Mouse (Mus musculus) liver, adult 2 months (tissue): ENCODE measurements around the gene Ocln.

ENCODE experiments used
- CTCF ChIP-seq: fragments of 200-500 bp; IDR thresholded peaks from 2 replicates; pipeline ENCODE4 v1.5.1; 2011; ENCODE audit warnings: low read depth, low read length, control low read depth
- POLR2A ChIP-seq: fragments of 200-500 bp; IDR thresholded peaks from 2 replicates; pipeline ENCODE4 v1.6.1; 2011; ENCODE audit warnings: low read length, control low read depth; ENCODE audit not compliant: insufficient read depth; ENCODE audit errors: extremely low read depth

DNA sequence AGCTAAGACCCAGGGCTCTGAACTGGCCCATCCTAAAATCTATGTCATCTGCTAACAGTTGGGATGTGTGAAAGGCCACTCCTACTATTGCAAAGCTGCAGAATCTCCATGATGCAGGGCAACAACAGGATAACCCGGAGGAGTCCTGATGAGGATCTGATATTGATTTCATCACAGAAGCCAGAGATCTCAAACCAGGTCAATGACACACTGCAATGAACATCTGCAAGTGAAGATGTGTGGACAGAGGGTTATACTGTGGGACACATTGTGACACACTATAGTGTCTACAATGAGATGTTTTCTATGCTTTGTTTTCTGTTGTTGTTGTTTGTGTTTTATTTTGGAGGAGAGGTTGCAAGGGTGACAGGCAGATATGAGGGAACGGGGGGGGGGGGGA lies 28.8 kb downstream of the Ocln start:
- no peak for TF ChIP-seq CTCF
- no peak for TF ChIP-seq POLR2A
